Mouse (Mus musculus): ENCODE data around the gene Ttyh1. TPM values are rescaled to one million over a fixed set of nuclear protein-coding genes. Genes with fewer than 3 reads are reported as not detected.

Gene Ttyh1
- total and polyA plus RNA-seq, 3 experiments, result 0.08 to 0.17 TPM; not detected in 1

GRCm38 (mm10) chr7:4163571-4164072 lies 44.4 kb downstream of the Ttyh1 start:
- dilution Hi-C loops (cut with MboI; ENCODE audit: extremely low pct_ligation_motif_present, extremely low pct_unique_long_range_greater_than_20kb, low sequenced_read_pairs) (no loop called here), in situ Hi-C loops (cut with MboI; ENCODE audit: low pct_ligation_motif_present, low pct_unique_long_range_greater_than_20kb, low sequenced_read_pairs) (no loop called here)
- Histone ChIP-seq H3K4me2 (ENCODE audit: insufficient read depth, low read depth, poor library complexity, severe bottlenecking) (peak overlapping the region; percentile 68; the same call in 1 of the 2 replicates), H3K27me3 (replicated peaks) (no peaks in the 10 kb centered on the region), H3K4me1 (ENCODE audit: control insufficient read depth in 1 of 2, insufficient read depth in 2 of 2) (peaks cover 3 to 17% of the 10 kb centered on the region in 2 experiments; a peak in 3 of 4 replicates), H3K79me2 (replicated peaks; ENCODE audit: control insufficient read depth, extremely low read depth, insufficient read depth, poor library complexity, severe bottlenecking) (no peaks in the 10 kb centered on the region), H3K9me3 (replicated peaks; ENCODE audit: low read length) (no peaks in the 10 kb centered on the region), H3K9ac (ENCODE audit: insufficient read depth, low read depth) (no peak overlapping the region), H3K27ac (ENCODE audit: insufficient read depth, low read depth) (no peak overlapping the region), H3K36me3 (replicated peaks in 1 of 2; ENCODE audit: control insufficient read depth in 1 of 2, insufficient read depth in 1 of 2, low read length in 1 of 2) (no peaks in the 10 kb centered on the region), H3K4me3 (replicated peaks in 1 of 3; ENCODE audit: low read depth in 2 of 3, low read length in 2 of 3, poor library complexity in 1 of 3) (peak overlapping the region in 1 of 3 experiments; percentile 51)
- DNase-seq (ENCODE audit: extremely low read depth), result peak; percentile 26
- TF ChIP-seq ETS1 (conservative IDR thresholded peaks at IDR 0.05; ENCODE audit: low read depth, low read length) (peak; percentile 33; the same call in 1 of the 2 replicates), TCF12 (IDR thresholded peaks at IDR 0.05; ENCODE audit: low read depth, low read length) (no peak)

DNA sequence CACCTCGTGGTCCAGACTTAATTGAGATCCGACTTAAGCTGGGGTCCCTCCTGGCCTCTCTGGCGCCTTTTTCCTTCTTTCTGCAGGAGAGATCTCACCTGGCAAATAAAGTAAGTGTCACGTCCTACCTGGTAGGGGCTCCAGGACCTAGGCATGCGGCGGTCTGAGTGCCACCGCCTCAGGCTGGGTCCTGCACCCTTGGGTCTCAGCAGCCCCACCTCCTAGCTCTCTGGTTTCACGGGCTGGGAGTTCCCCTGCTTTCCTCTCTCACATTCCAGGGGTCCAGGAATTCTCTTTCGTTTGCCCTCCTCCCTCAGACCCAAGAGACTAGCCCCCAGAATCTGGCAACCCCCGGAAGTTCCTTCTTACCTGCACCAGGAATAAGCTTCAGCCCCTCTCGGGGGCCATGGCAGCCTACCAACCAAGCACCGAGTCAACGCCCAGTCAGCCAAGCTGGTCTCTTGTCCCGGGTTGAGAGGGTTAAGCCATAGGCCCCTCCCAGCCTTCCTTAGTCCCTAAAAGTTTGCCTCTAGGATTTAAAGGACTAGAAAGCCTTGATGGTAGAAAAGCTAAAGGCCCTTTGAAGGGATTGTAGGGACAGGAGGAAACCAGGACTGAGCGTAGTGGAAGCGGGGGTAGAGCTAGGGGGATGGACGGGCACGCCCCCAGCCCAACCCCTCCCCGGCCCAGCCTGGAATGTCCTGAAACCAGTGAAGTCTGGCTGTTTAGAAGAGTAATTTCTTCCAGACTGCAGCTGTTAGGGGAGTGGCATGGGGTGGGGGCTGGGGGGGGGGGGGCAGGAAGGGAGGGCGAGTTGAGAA lies 45.1 kb downstream of the Ttyh1 start, which contains the start of gene Cdc42ep5:
Gene Cdc42ep5 (minus strand): TSS at position 771 of the 821 bp plus-strand sequence.
- H3K27me3 ChIP-seq (replicated peaks), result no peaks in the 10 kb centered on the region
- no peak for DNase-seq (ENCODE audit: extremely low read depth)
- peak within 1 kb of the TSS; percentile 0; the same call in 1 of the 2 replicates for H3K9ac ChIP-seq (ENCODE audit: insufficient read depth, low read depth)
- no peak within 1 kb of the TSS for H3K27ac ChIP-seq (ENCODE audit: insufficient read depth, low read depth)
- TF ChIP-seq RAD21 (IDR thresholded peaks at IDR 0.05; ENCODE audit: low read depth, low read length), result no peak
- no peak for TF ChIP-seq RCOR1 (conservative IDR thresholded peaks at IDR 0.05; ENCODE audit: low read depth, low read length)
- no peak for TF ChIP-seq POLR2A (IDR thresholded peaks at IDR 0.05; ENCODE audit: low read depth, low read length)
- TF ChIP-seq USF1 (IDR thresholded peaks at IDR 0.05; ENCODE audit: low read depth, low read length), result no peak
- TF ChIP-seq NELFE (IDR thresholded peaks at IDR 0.05; ENCODE audit: low read depth, low read length), result no peak
- TF ChIP-seq ELF1 (IDR thresholded peaks at IDR 0.05; ENCODE audit: low read depth, low read length), result no peak
- no peak for TF ChIP-seq TBP (conservative IDR thresholded peaks at IDR 0.05; ENCODE audit: low read depth, low read length)
- no peak for TF ChIP-seq MAZ (IDR thresholded peaks at IDR 0.05; ENCODE audit: low read depth, low read length)
- no peak for TF ChIP-seq EP300 (IDR thresholded peaks at IDR 0.05; ENCODE audit: low read length)
- TF ChIP-seq MAFK (IDR thresholded peaks at IDR 0.05; ENCODE audit: insufficient replicate concordance, low read length), result no peak
- TF ChIP-seq UBTF (IDR thresholded peaks at IDR 0.05; ENCODE audit: low read depth, low read length), result no peak
- TF ChIP-seq ZNF384 (IDR thresholded peaks at IDR 0.05; ENCODE audit: low read depth, low read length), result no peak
- no peak for TF ChIP-seq MYC (IDR thresholded peaks at IDR 0.05; ENCODE audit: low read depth, low read length)
- no peak for TF ChIP-seq POLR2AphosphoS2 (IDR thresholded peaks at IDR 0.05; ENCODE audit: low read depth, low read length)
- no peak for TF ChIP-seq ZC3H11A (IDR thresholded peaks at IDR 0.05; ENCODE audit: low read depth, low read length)
- TF ChIP-seq BHLHE40 (IDR thresholded peaks at IDR 0.05; ENCODE audit: low read depth, low read length), result no peak
- TF ChIP-seq KAT2A (IDR thresholded peaks at IDR 0.05; ENCODE audit: insufficient replicate concordance, low read length), result no peak
- no peak for TF ChIP-seq IRF4 (IDR thresholded peaks at IDR 0.05; ENCODE audit: low read depth, low read length)
- no peak for TF ChIP-seq JUND (conservative IDR thresholded peaks at IDR 0.05; ENCODE audit: low read depth, low read length)
- no peaks in the 10 kb centered on the region for H3K9me3 ChIP-seq (replicated peaks; ENCODE audit: low read length)
- in situ Hi-C loops (cut with MboI; ENCODE audit: low pct_ligation_motif_present, low pct_unique_long_range_greater_than_20kb, low sequenced_read_pairs) (no loop called here), dilution Hi-C loops (cut with MboI; ENCODE audit: extremely low pct_ligation_motif_present, extremely low pct_unique_long_range_greater_than_20kb, low sequenced_read_pairs) (no loop called here)
- peaks cover 3 to 17% of the 10 kb centered on the region in 2 experiments; a peak in 3 of 4 replicates for H3K4me1 ChIP-seq (ENCODE audit: control insufficient read depth in 1 of 2, insufficient read depth in 2 of 2)
- H3K36me3 ChIP-seq (replicated peaks in 1 of 2; ENCODE audit: control insufficient read depth in 1 of 2, insufficient read depth in 1 of 2, low read length in 1 of 2), result no peaks in the 10 kb centered on the region
- no peaks in the 10 kb centered on the region for H3K79me2 ChIP-seq (replicated peaks; ENCODE audit: control insufficient read depth, extremely low read depth, insufficient read depth, poor library complexity, severe bottlenecking)
- H3K4me3 ChIP-seq (replicated peaks in 1 of 3; ENCODE audit: low read depth in 2 of 3, low read length in 2 of 3, poor library complexity in 1 of 3), result peak within 1 kb of the TSS; percentile 7 to 51 (median 19)
- H3K4me2 ChIP-seq (ENCODE audit: insufficient read depth, low read depth, poor library complexity, severe bottlenecking), result peak within 1 kb of the TSS; percentile 68
